Mouse (Mus musculus): Measurements from ENCODE around the gene Rab23.

DNA sequence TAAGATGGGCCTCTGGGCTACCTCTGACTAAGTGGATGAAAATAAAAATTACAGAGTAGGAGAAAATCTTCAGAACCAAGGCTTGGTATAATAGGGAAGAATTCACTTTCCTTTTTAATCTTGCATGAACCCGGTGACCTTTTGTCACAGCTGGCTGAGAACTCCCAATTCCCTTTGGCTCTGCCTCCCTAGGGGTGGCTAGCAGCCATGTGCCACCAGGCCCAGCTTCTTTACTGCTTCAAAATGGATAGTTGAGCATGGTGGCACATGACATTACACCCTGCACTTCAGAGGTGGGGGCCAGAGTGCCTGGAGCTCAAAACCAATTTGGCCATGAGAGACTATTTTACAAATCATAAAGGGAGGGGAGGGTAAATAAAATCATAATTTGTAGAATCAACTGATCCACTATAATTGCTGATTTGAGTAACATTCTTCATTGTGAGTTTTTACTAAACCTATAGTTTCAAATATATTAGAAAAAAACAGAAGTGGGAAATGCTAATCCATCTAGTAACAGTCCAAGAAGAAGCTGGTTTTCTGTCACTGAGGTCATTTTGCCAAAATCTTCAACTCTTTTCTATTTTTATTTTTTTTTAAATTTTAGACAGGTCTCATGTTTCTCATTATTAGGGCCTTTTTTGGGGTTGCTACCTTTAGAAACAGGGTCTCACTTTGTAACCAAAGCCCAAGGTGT, 48.6 kb downstream of the Rab23 start:
- no peak for TF ChIP-seq CTCF (IDR thresholded peaks at IDR 0.05; ENCODE audit: low read depth)
- no peak for TF ChIP-seq EP300 (IDR thresholded peaks at IDR 0.05; ENCODE audit: low read depth)
